Mouse (Mus musculus) cerebellum, postnatal 36 days (tissue): ENCODE measurements around the gene Tdp2.

Experiments
- DNase-seq, 2 experiments: peaks; one replicate each; pipeline ENCODE4 v3.0.0; 2021 to 2022; ENCODE audit warnings: mixed read lengths in 2 of 2

The Tdp2 gene

DNA sequence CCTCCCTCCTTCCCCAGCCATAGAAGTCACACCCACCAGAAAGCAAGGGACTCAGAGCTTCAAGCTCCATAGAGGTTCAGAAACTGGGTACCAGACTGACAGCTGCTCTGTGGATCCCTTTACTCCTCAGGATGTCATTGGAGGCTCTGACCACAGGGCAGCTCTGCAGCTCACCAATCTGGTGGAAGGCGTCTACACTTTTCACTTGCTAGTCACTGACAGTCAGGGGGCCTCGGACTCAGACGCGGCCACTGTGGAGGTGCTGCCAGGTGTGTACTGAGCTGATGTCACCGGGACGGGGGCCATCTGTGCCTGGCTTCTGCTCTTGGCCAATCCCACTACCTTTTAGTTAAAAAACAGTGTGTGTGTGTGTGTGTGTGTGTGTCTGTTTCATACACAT lies 50.9 kb downstream of the Tdp2 start:
- no peak for DNase-seq

GRCm38 (mm10) chr13:24889554-24889953 lies 58.1 kb downstream of the Tdp2 start:
- no peak for DNase-seq
